Mouse (Mus musculus): ENCODE measurements at regions not wholly inside any gene's neighbourhood (a gene's known extent, or its start where the extent isn't known, plus 50 kb on each side); places are given as distances from the start of the nearest gene placed in this dataset.

DNA sequence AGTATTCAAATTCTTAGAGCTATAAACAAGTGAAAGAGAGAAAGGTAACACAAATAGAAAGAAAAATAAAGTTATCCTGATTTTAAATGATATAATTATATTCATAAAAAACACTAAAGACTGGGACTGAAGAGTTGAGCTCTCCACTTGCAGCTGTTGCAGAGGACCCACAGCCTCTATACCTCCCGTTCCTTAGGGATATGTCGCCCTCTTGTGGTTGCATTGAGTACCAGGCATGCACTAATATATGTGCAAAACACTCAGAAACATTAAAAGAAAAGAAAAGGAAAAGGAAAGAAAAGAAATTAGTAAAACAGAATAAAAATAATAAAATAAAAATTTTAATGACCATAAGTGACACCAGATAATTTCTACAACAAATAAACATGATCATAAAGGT, 167.2 kb downstream of the Olfr1505 start:
- no peaks in the 10 kb centered on the region for H3K27me3 ChIP-seq (ENCODE audit: control insufficient read depth, insufficient read depth, insufficient read length)
- no peak overlapping the region for H3ac ChIP-seq (ENCODE audit: control insufficient read depth, insufficient read length, low read depth)
- H3K4me3 ChIP-seq (ENCODE audit: insufficient read depth, poor library complexity, severe bottlenecking): no peak overlapping the region
- no peak for TF ChIP-seq MAX (IDR thresholded peaks at IDR 0.05)
- TF ChIP-seq USF1 (IDR thresholded peaks at IDR 0.05; ENCODE audit: low read depth): no peak
- no peak for TF ChIP-seq FOSL1 (IDR thresholded peaks at IDR 0.05; ENCODE audit: insufficient read depth, low read length, poor library complexity, severe bottlenecking)
- TF ChIP-seq MYOG (IDR thresholded peaks at IDR 0.05; ENCODE audit: control insufficient read depth, extremely low read depth, insufficient read length): no peak
- TF ChIP-seq CEBPB (IDR thresholded peaks at IDR 0.05; ENCODE audit: low read depth): no peak
- no peak for TF ChIP-seq CTCF (IDR thresholded peaks at IDR 0.05; ENCODE audit: control insufficient read depth, insufficient read depth, insufficient read length)
- TF ChIP-seq MYOD1 (IDR thresholded peaks at IDR 0.05; ENCODE audit: control insufficient read depth, insufficient read length, low read depth): no peak
- no peaks in the 10 kb centered on the region for H3K79me3 ChIP-seq (ENCODE audit: low read depth)
- no peaks in the 10 kb centered on the region for H3K36me3 ChIP-seq (ENCODE audit: control insufficient read depth, insufficient read depth)
- no peaks in the 10 kb centered on the region for H3K79me2 ChIP-seq (ENCODE audit: control insufficient read depth, insufficient read depth)

DNA sequence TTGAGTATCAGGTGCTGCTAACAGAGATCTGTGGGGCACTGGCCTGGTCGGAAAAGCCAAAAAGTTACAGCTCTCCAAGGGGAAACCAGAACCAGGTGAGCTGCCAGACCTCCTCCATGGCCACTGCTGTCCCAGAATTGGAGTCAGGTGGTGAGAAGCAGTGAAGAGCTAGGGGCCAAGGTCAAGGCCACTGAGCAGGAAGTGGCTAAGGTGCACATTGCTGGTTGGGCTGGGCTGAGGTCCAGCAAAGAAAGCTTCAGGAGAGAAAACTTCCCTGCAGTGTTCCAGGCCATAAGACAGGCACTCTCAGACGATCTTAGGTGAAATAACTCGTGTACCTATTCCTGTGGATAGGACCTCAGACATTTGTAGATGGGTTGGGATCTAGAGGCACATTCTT, 171.4 kb downstream of the Olfr1505 start:
- TF ChIP-seq MAX (IDR thresholded peaks at IDR 0.05) (no peak), FOSL1 (IDR thresholded peaks at IDR 0.05; ENCODE audit: insufficient read depth, low read length, poor library complexity, severe bottlenecking) (no peak), CTCF (IDR thresholded peaks at IDR 0.05; ENCODE audit: control insufficient read depth, insufficient read depth, insufficient read length) (no peak), USF1 (IDR thresholded peaks at IDR 0.05; ENCODE audit: low read depth) (no peak), CEBPB (IDR thresholded peaks at IDR 0.05; ENCODE audit: low read depth) (no peak), MYOG (IDR thresholded peaks at IDR 0.05; ENCODE audit: control insufficient read depth, extremely low read depth, insufficient read length) (no peak), MYOD1 (IDR thresholded peaks at IDR 0.05; ENCODE audit: control insufficient read depth, insufficient read length, low read depth) (no peak)

DNA sequence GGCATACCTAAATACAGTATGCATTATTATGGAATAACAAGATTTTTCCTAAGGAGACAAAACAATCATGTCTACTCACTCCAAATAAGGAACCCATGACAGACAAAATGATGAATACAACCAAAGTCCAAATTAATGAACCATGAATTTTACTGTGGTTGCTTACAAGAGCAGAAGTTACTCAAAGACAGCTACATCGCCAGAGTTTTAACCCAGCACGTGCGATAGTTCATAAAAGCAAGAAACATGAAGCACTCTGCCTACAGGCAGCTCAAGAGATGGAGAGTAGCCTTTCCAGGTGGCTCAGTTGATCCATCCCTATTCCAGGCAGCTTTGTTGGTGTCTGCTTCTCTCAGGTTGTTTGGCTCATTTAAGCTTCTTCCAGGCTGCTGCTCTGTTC, 176.8 kb downstream of the Olfr1505 start:
- Histone ChIP-seq H3ac (ENCODE audit: control insufficient read depth, insufficient read length, low read depth) (no peak overlapping the region), H3K79me3 (ENCODE audit: low read depth) (no peaks in the 10 kb centered on the region), H3K27me3 (ENCODE audit: control insufficient read depth, insufficient read depth, insufficient read length) (no peaks in the 10 kb centered on the region), H3K4me3 (ENCODE audit: insufficient read depth, poor library complexity, severe bottlenecking) (no peak overlapping the region), H3K36me3 (ENCODE audit: control insufficient read depth, insufficient read depth) (no peaks in the 10 kb centered on the region), H3K79me2 (ENCODE audit: control insufficient read depth, insufficient read depth) (no peaks in the 10 kb centered on the region)
- TF ChIP-seq MYOD1 (IDR thresholded peaks at IDR 0.05; ENCODE audit: control insufficient read depth, insufficient read length, low read depth): no peak
- no peak for TF ChIP-seq CEBPB (IDR thresholded peaks at IDR 0.05; ENCODE audit: low read depth)
- no peak for TF ChIP-seq FOSL1 (IDR thresholded peaks at IDR 0.05; ENCODE audit: insufficient read depth, low read length, poor library complexity, severe bottlenecking)
- no peak for TF ChIP-seq USF1 (IDR thresholded peaks at IDR 0.05; ENCODE audit: low read depth)
- TF ChIP-seq MYOG (IDR thresholded peaks at IDR 0.05; ENCODE audit: control insufficient read depth, extremely low read depth, insufficient read length): no peak
- no peak for TF ChIP-seq CTCF (IDR thresholded peaks at IDR 0.05; ENCODE audit: control insufficient read depth, insufficient read depth, insufficient read length)
- TF ChIP-seq MAX (IDR thresholded peaks at IDR 0.05): no peak

More for the DNA sequence above, 171.4 kb downstream of the Olfr1505 start:
- H3K79me3 ChIP-seq (ENCODE audit: low read depth): no peaks in the 10 kb centered on the region
- H3K36me3 ChIP-seq (ENCODE audit: control insufficient read depth, insufficient read depth): no peaks in the 10 kb centered on the region
- H3K27me3 ChIP-seq (ENCODE audit: control insufficient read depth, insufficient read depth, insufficient read length): no peaks in the 10 kb centered on the region
- H3ac ChIP-seq (ENCODE audit: control insufficient read depth, insufficient read length, low read depth): no peak overlapping the region
- no peaks in the 10 kb centered on the region for H3K79me2 ChIP-seq (ENCODE audit: control insufficient read depth, insufficient read depth)
- H3K4me3 ChIP-seq (ENCODE audit: insufficient read depth, poor library complexity, severe bottlenecking): no peak overlapping the region

DNA sequence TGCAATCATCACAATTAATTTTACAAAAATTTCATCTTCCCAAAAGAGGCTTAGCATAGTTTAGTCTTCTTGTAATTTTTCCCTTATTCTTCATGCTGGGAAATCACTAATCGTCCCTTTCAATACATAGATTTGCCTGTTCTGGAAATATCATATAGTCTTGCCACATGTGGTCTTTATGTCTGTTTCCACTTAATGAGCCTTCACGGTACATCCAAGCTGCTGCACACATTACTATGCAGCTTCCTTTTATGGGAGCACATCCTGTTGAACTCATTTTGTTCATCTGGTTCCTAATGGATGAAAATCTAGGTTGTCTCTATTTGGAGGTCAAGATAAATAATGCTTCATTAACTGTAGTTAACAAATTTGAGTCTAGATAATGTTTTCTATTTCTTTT, 180.9 kb downstream of the Olfr1505 start:
- H3K79me3 ChIP-seq (ENCODE audit: low read depth): no peaks in the 10 kb centered on the region
- no peaks in the 10 kb centered on the region for H3K36me3 ChIP-seq (ENCODE audit: control insufficient read depth, insufficient read depth)
- H3ac ChIP-seq (ENCODE audit: control insufficient read depth, insufficient read length, low read depth): no peak overlapping the region
- no peaks in the 10 kb centered on the region for H3K27me3 ChIP-seq (ENCODE audit: control insufficient read depth, insufficient read depth, insufficient read length)
- H3K4me3 ChIP-seq (ENCODE audit: insufficient read depth, poor library complexity, severe bottlenecking): no peak overlapping the region
- H3K79me2 ChIP-seq (ENCODE audit: control insufficient read depth, insufficient read depth): no peaks in the 10 kb centered on the region
- TF ChIP-seq USF1 (IDR thresholded peaks at IDR 0.05; ENCODE audit: low read depth): no peak
- TF ChIP-seq MAX (IDR thresholded peaks at IDR 0.05): no peak
- TF ChIP-seq CTCF (IDR thresholded peaks at IDR 0.05; ENCODE audit: control insufficient read depth, insufficient read depth, insufficient read length): no peak
- TF ChIP-seq MYOD1 (IDR thresholded peaks at IDR 0.05; ENCODE audit: control insufficient read depth, insufficient read length, low read depth): no peak
- TF ChIP-seq CEBPB (IDR thresholded peaks at IDR 0.05; ENCODE audit: low read depth): no peak
- TF ChIP-seq FOSL1 (IDR thresholded peaks at IDR 0.05; ENCODE audit: insufficient read depth, low read length, poor library complexity, severe bottlenecking): no peak
- TF ChIP-seq MYOG (IDR thresholded peaks at IDR 0.05; ENCODE audit: control insufficient read depth, extremely low read depth, insufficient read length): no peak

DNA sequence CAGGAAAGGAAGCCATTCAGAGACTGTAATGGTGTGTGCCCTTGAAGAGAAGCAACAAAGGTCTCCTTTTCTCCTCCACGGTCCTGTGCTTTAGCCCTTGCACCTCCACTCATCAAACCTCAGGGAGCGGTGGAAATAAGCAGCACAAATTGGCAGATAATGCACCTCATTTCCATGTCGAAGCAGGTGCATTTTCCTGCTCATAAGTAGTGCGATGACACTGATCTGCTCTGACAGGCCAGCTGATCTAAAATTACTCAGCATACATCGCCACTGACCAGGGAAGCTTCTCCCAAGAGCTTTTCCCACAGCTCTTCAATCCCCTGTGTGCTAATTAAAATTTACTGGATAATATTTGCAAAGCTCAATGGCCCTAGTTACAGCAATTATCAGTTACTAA, 182.9 kb downstream of the Olfr1505 start:
- no peaks in the 10 kb centered on the region for H3K36me3 ChIP-seq (ENCODE audit: control insufficient read depth, insufficient read depth)
- H3ac ChIP-seq (ENCODE audit: control insufficient read depth, insufficient read length, low read depth): no peak overlapping the region
- no peak for TF ChIP-seq MYOG (IDR thresholded peaks at IDR 0.05; ENCODE audit: control insufficient read depth, extremely low read depth, insufficient read length)
- no peak for TF ChIP-seq USF1 (IDR thresholded peaks at IDR 0.05; ENCODE audit: low read depth)
- TF ChIP-seq MAX (IDR thresholded peaks at IDR 0.05): no peak
- TF ChIP-seq CEBPB (IDR thresholded peaks at IDR 0.05; ENCODE audit: low read depth): no peak
- no peak for TF ChIP-seq CTCF (IDR thresholded peaks at IDR 0.05; ENCODE audit: control insufficient read depth, insufficient read depth, insufficient read length)
- TF ChIP-seq FOSL1 (IDR thresholded peaks at IDR 0.05; ENCODE audit: insufficient read depth, low read length, poor library complexity, severe bottlenecking): no peak
- no peak for TF ChIP-seq MYOD1 (IDR thresholded peaks at IDR 0.05; ENCODE audit: control insufficient read depth, insufficient read length, low read depth)
- no peaks in the 10 kb centered on the region for H3K27me3 ChIP-seq (ENCODE audit: control insufficient read depth, insufficient read depth, insufficient read length)
- H3K79me2 ChIP-seq (ENCODE audit: control insufficient read depth, insufficient read depth): no peaks in the 10 kb centered on the region
- no peak overlapping the region for H3K4me3 ChIP-seq (ENCODE audit: insufficient read depth, poor library complexity, severe bottlenecking)
- no peaks in the 10 kb centered on the region for H3K79me3 ChIP-seq (ENCODE audit: low read depth)

- Histone ChIP-seq H3K79me3 (ENCODE audit: low read depth) (no peaks in the 10 kb centered on the region), H3K4me3 (ENCODE audit: insufficient read depth, poor library complexity, severe bottlenecking) (no peak overlapping the region), H3K36me3 (ENCODE audit: control insufficient read depth, insufficient read depth) (no peaks in the 10 kb centered on the region), H3ac (ENCODE audit: control insufficient read depth, insufficient read length, low read depth) (no peak overlapping the region), H3K79me2 (ENCODE audit: control insufficient read depth, insufficient read depth) (no peaks in the 10 kb centered on the region), H3K27me3 (ENCODE audit: control insufficient read depth, insufficient read depth, insufficient read length) (no peaks in the 10 kb centered on the region)
- TF ChIP-seq MYOG (IDR thresholded peaks at IDR 0.05; ENCODE audit: control insufficient read depth, extremely low read depth, insufficient read length): no peak
Observed at GRCm38 (mm10) chr19:14109091-14109490, 195.8 kb downstream of the Olfr1505 start.
